Mouse (Mus musculus) CD4-positive helper T cell, adult 2 months (primary cell): Measurements from ENCODE around the gene Mocs1.

ENCODE experiments used
- DNase-seq: peaks from one replicate; pipeline ENCODE4 v3.0.0-alpha.2; 2012; ENCODE audit warnings: low read depth, missing footprints, low spot score

Gene Mocs1

DNA sequence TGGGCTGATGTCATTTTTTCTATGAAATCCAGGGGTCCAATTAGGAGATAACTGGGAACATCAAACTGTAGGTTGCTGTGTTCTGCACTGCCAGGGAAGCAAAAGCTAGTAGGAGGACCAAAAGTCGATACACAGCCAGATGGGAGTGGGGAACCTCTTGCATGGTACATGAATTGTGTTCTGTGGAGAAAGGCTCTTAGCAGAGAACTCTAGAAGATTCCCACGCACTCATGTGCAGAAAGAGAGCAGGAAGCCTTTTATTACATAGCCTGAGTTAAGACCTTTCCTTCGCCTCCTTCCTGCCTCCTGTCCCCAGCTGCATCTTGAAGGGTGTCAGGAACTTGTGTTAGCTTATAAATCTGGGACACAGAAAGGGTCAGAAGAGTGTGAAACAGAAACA, 53.7 kb downstream of the Mocs1 start:
- no peak for DNase-seq

DNA sequence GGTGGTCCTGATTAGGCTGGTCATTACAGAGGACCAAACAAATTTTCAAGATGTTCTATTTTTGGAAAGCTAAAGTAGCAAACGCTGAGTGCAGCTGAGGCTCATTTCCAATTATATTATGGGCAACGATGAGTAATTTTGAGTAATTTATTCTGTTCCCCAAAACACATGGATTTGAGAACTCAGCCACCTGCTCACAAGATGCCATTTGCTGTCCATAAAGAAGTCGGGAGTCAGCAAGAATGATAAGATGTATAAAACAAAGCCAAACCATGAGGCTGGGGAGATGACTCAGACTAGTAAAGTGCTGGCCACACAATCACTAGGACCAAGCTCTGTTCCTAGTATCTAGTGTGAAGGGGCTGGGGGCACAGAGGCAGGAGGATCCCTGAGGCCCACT, 56.3 kb downstream of the Mocs1 start:
- DNase-seq, result no peak

DNA sequence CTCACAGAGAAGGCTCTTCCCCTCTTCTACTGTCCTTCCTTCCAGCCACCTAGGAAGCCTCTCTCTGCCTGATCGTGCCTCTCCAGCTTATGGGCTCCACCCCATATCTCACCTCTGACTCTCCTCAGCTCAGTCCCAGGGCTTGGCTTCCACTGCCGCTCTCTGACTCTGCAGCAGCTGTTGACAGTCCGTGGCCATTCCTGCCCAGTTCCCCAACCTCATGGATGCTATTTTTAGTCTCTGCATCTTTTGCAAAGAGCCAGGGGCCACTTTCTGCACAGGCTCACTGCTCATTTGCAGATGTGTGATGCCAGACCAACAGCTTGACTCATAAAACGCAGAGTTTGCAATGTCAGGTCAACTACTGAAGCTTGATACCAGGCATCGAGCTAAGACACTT, 60.9 kb downstream of the Mocs1 start:
- DNase-seq, result no peak

GRCm38 (mm10) chr17:49493276-49493675, 65.1 kb downstream of the Mocs1 start:
- no peak for DNase-seq

- no peak for DNase-seq
These were observed 70.0 kb downstream of the Mocs1 start for GRCm38 (mm10) chr17:49498169-49498568.

- DNase-seq, result no peak
These were observed 71.5 kb downstream of the Mocs1 start for GRCm38 (mm10) chr17:49499635-49500034.

DNA sequence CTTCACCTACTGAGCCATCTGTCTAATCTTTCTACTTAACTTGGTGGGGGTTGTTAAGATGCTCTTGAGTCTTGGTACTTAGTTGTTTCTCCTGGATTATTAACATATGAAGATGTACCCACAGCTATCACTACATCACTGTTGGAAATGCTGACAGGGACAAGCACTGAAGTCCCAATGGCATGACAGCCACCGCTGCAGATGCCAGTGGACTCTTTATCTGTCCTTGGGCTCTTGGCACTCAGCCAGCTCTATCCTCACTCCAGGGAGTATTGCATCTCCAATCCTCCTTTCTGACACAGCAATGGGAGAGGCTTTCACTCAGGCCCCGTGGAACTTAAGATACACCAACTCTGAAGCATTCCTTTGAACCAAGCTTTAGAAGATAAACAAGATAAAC, 72.1 kb downstream of the Mocs1 start:
- no peak for DNase-seq

GRCm38 (mm10) chr17:49503246-49503900, 75.2 kb downstream of the Mocs1 start:
- no peak for DNase-seq
